Mouse (Mus musculus) heart, embryonic 11.5 days (tissue): ENCODE results near the gene Mindy1. TPM values are rescaled to one million over a fixed set of nuclear protein-coding genes. Genes with fewer than 3 reads are reported as not detected.

ENCODE experiments used
- ATAC-seq: fragments of 200-750 bp; cut with Nextera tagmentation; replicated peaks from 2 replicates; pipeline ENCODE4 v1.8.0; 2017; ENCODE audit warnings: moderate library complexity; ENCODE audit not compliant: insufficient number of reproducible peaks, low FRiP score, low TSS enrichment
- H3K27ac ChIP-seq: fragments of 300-500 bp; sonication (generic); 2 replicates; pipeline ENCODE4 v1.5.1; 2014; ENCODE audit warnings: mild to moderate bottlenecking, low read depth, low read length
- H3K27me3 ChIP-seq: fragments of 300-500 bp; sonication (generic); 2 replicates; pipeline ENCODE4 v1.6.1; 2014; ENCODE audit warnings: mild to moderate bottlenecking, low read length, mixed read lengths; ENCODE audit not compliant: control insufficient read depth, insufficient read depth
- H3K36me3 ChIP-seq: fragments of 300-500 bp; sonication (generic); 2 replicates; pipeline ENCODE4 v1.6.1; 2014; ENCODE audit warnings: mild to moderate bottlenecking, low read length, moderate library complexity, mixed read lengths; ENCODE audit not compliant: control insufficient read depth, insufficient read depth
- H3K4me1 ChIP-seq: fragments of 300-500 bp; sonication (generic); 2 replicates; pipeline ENCODE4 v1.6.1; 2014; ENCODE audit warnings: low read length; ENCODE audit not compliant: control insufficient read depth, insufficient read depth
- H3K4me2 ChIP-seq: fragments of 300-500 bp; sonication (generic); 2 replicates; pipeline ENCODE4 v1.6.1; 2014; ENCODE audit warnings: mild to moderate bottlenecking, moderate library complexity
- H3K4me3 ChIP-seq: fragments of 300-500 bp; sonication (generic); 2 replicates; pipeline ENCODE4 v1.5.1; 2014; ENCODE audit warnings: low read depth, low read length
- H3K9ac ChIP-seq: fragments of 300-500 bp; sonication (generic); 2 replicates; pipeline ENCODE4 v1.6.1; 2014; ENCODE audit warnings: mild to moderate bottlenecking, low read depth, low read length, moderate library complexity
- H3K9me3 ChIP-seq: fragments of 300-500 bp; sonication (generic); replicated peaks from 2 replicates; pipeline ENCODE4 v1.6.1; 2016; ENCODE audit warnings: low read length; ENCODE audit not compliant: control insufficient read depth
- WGBS: fragments of 180-500 bp; shearing (Covaris S2); extraction: QIAGEN DNeasy Blood & Tissue Kit; methylation state at CpG from one replicate; pipeline ENCODE4 v1.1.7; 2014; ENCODE audit not compliant: insufficient replicate concordance; 5-methylcytosine and 5-hydroxymethylcytosine counted together
- polyA plus RNA-seq: library from polyadenylated mRNA; unstranded; fragments of >200 nt; fragmentation: Nextera tagmentation; extraction: Ambion mirVana; gene quantifications from 2 replicates; pipeline ENCODE4 v1.2.1, GENCODE M21; 2014

Mindy1 gene
- polyA plus RNA-seq, 1 experiment from 2014 or later: 24.3 TPM

- peaks cover 7% of the 10 kb centered on the region; the same call in 1 of the 2 replicates for H3K36me3 ChIP-seq
- 23% methylated on average over 17 of the region's 17 CpGs for whole genome bisulfite sequencing
- 0 out of 2 replicates have a peak overlapping the region, but pooled peaks have one; percentile 0 for H3K4me3 ChIP-seq
- H3K4me1 ChIP-seq: no peaks in the 10 kb centered on the region
- H3K27ac ChIP-seq: no peak overlapping the region
- H3K4me2 ChIP-seq: peak overlapping the region; percentile 58
- peak overlapping the region; percentile 66; the same call in 1 of the 2 replicates for H3K9ac ChIP-seq
- H3K27me3 ChIP-seq: no peaks in the 10 kb centered on the region
- no peaks in the 10 kb centered on the region for H3K9me3 ChIP-seq
- no peak for ATAC-seq
These were observed 40.2 kb upstream of the Mindy1 start for GRCm38 (mm10) chr3:95240900-95241299.

GRCm38 (mm10) chr3:95241498-95241897, 39.6 kb upstream of the Mindy1 start, which contains the start of gene Gm128:
Gm128 (minus strand) TSS chr3:95241598.
- WGBS: 78% methylated on average over 7 of the region's 7 CpGs
- Histone ChIP-seq H3K27ac (no peak within 1 kb of the TSS), H3K4me1 (no peaks in the 10 kb centered on the region), H3K4me3 (0 out of 2 replicates have a peak within 1 kb of the TSS, but pooled peaks have one; percentile 0), H3K9me3 (no peaks in the 10 kb centered on the region), H3K9ac (peak within 1 kb of the TSS; percentile 66; the same call in 1 of the 2 replicates), H3K27me3 (no peaks in the 10 kb centered on the region), H3K4me2 (peak within 1 kb of the TSS; percentile 58), H3K36me3 (peaks cover 7% of the 10 kb centered on the region; the same call in 1 of the 2 replicates)
- no peak for ATAC-seq

DNA sequence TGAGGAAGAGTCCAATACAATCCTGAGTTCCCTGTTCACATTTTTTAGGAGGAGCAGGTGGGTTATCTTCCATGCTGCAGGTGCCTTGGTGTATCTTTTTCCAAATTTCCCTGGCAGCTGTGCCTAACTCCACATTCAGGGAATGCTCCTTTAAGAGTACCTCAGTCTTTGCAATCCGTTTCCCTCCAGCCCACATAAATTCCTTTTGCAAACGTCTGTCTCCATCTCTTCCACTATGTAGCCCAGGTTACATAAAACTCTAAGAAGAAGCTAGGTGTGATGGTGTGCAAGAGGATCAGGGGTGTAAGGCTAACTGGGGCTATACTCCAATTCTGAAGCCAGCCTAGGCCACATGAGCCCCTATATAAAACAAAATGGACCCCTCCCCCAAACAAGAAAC, 38.1 kb upstream of the Mindy1 start:
- H3K36me3 ChIP-seq: 0 out of 2 replicates have a peak, but pooled peaks cover 2% of the 10 kb centered on the region

GRCm38 (mm10) chr3:95246465-95247231, 34.5 kb upstream of the Mindy1 start:
- ATAC-seq: no peak
- no peak overlapping the region for H3K27ac ChIP-seq
- H3K36me3 ChIP-seq: no peaks in the 10 kb centered on the region
- H3K9me3 ChIP-seq: no peaks in the 10 kb centered on the region
- no peaks in the 10 kb centered on the region for H3K27me3 ChIP-seq
- 80% methylated on average over 5 of the region's 5 CpGs for WGBS
- H3K4me3 ChIP-seq: no peak overlapping the region
- H3K4me1 ChIP-seq: no peaks in the 10 kb centered on the region
- H3K9ac ChIP-seq: no peak overlapping the region
- no peak overlapping the region for H3K4me2 ChIP-seq

More for the DNA sequence above, 38.1 kb upstream of the Mindy1 start:
- Histone ChIP-seq H3K9me3 (no peaks in the 10 kb centered on the region), H3K4me3 (no peak overlapping the region), H3K9ac (no peak overlapping the region), H3K4me1 (no peaks in the 10 kb centered on the region), H3K27me3 (no peaks in the 10 kb centered on the region), H3K4me2 (no peak overlapping the region), H3K27ac (no peak overlapping the region)
- ATAC-seq: no peak
- WGBS: 73% methylated on average over 2 of the region's 2 CpGs

DNA sequence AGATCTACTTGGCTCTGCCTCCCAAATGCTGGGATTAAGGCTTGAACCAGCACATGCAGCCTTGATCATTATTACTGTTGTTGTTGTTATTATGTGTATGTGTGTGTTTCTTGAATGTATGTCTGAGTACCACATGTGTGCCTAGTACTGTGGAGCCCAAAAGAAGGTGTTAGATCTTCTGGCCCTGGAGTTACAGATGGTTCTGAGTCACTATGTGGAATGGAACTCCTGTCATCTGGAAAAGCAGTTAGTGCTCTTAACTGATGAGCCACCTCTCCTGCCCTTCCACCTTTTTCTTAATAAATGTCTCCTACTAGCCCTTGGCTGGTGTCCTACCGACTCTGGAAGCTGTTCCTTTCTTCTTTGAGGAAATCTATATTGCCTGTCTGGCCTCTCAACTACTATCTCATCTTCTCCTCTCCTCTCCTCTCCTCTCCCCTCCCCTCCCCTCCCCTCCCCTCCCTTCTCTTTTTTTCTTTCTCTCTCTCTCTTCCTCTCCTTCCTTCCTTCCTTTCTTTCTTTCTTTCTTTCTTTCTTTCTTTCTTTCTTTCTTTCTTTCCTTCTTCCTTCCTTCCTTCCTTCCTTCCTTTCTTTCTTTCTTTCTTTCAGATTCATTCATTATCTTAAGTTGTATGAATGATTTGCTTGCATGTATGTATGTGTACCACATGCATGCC, 33.3 kb upstream of the Mindy1 start:
- H3K9ac ChIP-seq: no peak overlapping the region
- no peaks in the 10 kb centered on the region for H3K9me3 ChIP-seq
- no peak overlapping the region for H3K4me2 ChIP-seq
- H3K4me3 ChIP-seq: no peak overlapping the region
- H3K36me3 ChIP-seq: no peaks in the 10 kb centered on the region
- H3K27me3 ChIP-seq: no peaks in the 10 kb centered on the region
- H3K4me1 ChIP-seq: no peaks in the 10 kb centered on the region
- WGBS: 67% methylated on average over 1 of the region's 1 CpGs
- H3K27ac ChIP-seq: no peak overlapping the region
- ATAC-seq: no peak

- 72% methylated on average over 5 of the region's 5 CpGs for WGBS
- Histone ChIP-seq H3K4me2 (no peak overlapping the region), H3K4me3 (no peak overlapping the region), H3K27me3 (no peaks in the 10 kb centered on the region), H3K27ac (no peak overlapping the region), H3K36me3 (peaks cover 5% of the 10 kb centered on the region; the same call in 1 of the 2 replicates), H3K4me1 (no peaks in the 10 kb centered on the region), H3K9me3 (no peaks in the 10 kb centered on the region), H3K9ac (no peak overlapping the region)
- ATAC-seq: no peak
These were observed 30.8 kb upstream of the Mindy1 start for GRCm38 (mm10) chr3:95250361-95250760.

DNA sequence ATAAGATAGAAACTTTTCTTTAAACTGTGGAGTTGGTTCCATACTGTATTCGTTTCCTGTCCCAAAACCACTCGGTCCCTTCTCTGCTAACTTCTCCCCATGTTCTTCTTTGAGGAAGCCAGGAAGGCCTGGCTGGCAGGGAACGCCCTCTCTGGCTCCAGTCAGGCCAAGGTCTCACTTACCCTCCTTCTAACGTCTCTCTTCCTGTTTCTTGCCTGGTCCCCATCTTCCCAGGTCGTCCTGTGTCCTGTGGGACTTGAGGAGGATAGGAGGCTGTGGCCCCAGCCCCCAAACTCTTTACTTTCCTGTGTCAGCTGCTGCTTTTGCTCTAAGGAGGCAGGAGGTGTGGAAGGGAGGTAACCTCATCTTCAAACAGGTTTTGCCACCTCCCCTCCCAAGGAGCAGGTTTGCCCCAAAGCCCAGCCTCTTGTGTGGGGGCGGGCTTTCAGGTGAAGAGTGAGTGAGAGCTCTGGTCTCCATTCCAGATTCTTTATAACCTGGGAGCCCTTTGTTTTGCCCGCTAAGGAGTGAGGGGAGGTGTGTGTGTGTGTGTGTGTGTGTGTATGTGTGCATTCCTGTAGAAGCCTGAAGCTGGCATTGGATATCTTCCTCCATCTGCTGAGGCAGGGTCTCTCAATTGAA, 30.2 kb upstream of the Mindy1 start, which contains the start of gene Bnipl:
Bnipl (minus strand) TSS at position 411 of the 642 bp plus-strand sequence.
- 40% methylated on average over 7 of the region's 7 CpGs for WGBS
- Histone ChIP-seq H3K4me1 (no peaks in the 10 kb centered on the region), H3K36me3 (peaks cover 5% of the 10 kb centered on the region; the same call in 1 of the 2 replicates), H3K27ac (no peak within 1 kb of the TSS), H3K27me3 (no peaks in the 10 kb centered on the region), H3K9ac (no peak within 1 kb of the TSS), H3K9me3 (no peaks in the 10 kb centered on the region), H3K4me3 (no peak within 1 kb of the TSS), H3K4me2 (no peak within 1 kb of the TSS)
- ATAC-seq: no peak

GRCm38 (mm10) chr3:95256931-95257330, 24.2 kb upstream of the Mindy1 start:
- Histone ChIP-seq H3K27ac (no peak overlapping the region), H3K27me3 (no peaks in the 10 kb centered on the region), H3K9ac (no peak overlapping the region), H3K4me3 (no peak overlapping the region), H3K4me2 (no peak overlapping the region), H3K4me1 (no peaks in the 10 kb centered on the region), H3K36me3 (peaks cover 18% of the 10 kb centered on the region), H3K9me3 (no peaks in the 10 kb centered on the region)
- WGBS: 82% methylated on average over 5 of the region's 5 CpGs
- ATAC-seq: no peak
